Mouse (Mus musculus): ENCODE measurements around the gene Cpe. TPM values are rescaled to one million over a fixed set of nuclear protein-coding genes. Genes with fewer than 3 reads are reported as not detected.
A peak's percentile ranks its signal among the peaks of the same experiment; 100 is the strongest.

The Cpe gene
- polyA plus RNA-seq, 1 experiment from 2014 or later: 198 TPM

- H3K9me3 ChIP-seq (replicated peaks): 0 out of 2 replicates have a peak, but pooled peaks cover 3% of the 10 kb centered on the region
- H3K4me3 ChIP-seq: no peak overlapping the region
- no peak overlapping the region for H3K27ac ChIP-seq (ENCODE audit: poor library complexity, severe bottlenecking)
- H3K4me2 ChIP-seq: no peak overlapping the region
- 0 out of 2 replicates have a peak, but pooled peaks cover 6% of the 10 kb centered on the region for H3K4me1 ChIP-seq (replicated peaks)
- H3K27me3 ChIP-seq (replicated peaks): no peaks in the 10 kb centered on the region
- peaks cover 15% of the 10 kb centered on the region for H3K36me3 ChIP-seq
- ATAC-seq (ENCODE audit: insufficient number of reproducible peaks, low FRiP score): no peak
- WGBS: 79% methylated on average over 7 of the region's 7 CpGs
- H3K9ac ChIP-seq: no peak overlapping the region
Observed at GRCm38 (mm10) chr8:64712499-64712898, 19.6 kb upstream of the Cpe start.

- no peak overlapping the region for H3K4me3 ChIP-seq
- no peak for ATAC-seq (ENCODE audit: insufficient number of reproducible peaks, low FRiP score)
- H3K36me3 ChIP-seq: peaks cover 7% of the 10 kb centered on the region
- H3K9ac ChIP-seq: no peak overlapping the region
- 0 out of 2 replicates have a peak, but pooled peaks cover 3% of the 10 kb centered on the region for H3K9me3 ChIP-seq (replicated peaks)
- no peak overlapping the region for H3K4me2 ChIP-seq
- 29% methylated on average over 1 of the region's 1 CpGs for WGBS
- no peak overlapping the region for H3K27ac ChIP-seq (ENCODE audit: poor library complexity, severe bottlenecking)
- H3K27me3 ChIP-seq (replicated peaks): no peaks in the 10 kb centered on the region
- 0 out of 2 replicates have a peak, but pooled peaks cover 6% of the 10 kb centered on the region for H3K4me1 ChIP-seq (replicated peaks)
Observed at GRCm38 (mm10) chr8:64711544-64711943, 18.7 kb upstream of the Cpe start.

GRCm38 (mm10) chr8:64707481-64707880, 14.6 kb upstream of the Cpe start:
- H3K4me3 ChIP-seq: no peak overlapping the region
- no peak overlapping the region for H3K27ac ChIP-seq (ENCODE audit: poor library complexity, severe bottlenecking)
- no peak overlapping the region for H3K4me2 ChIP-seq
- no peak overlapping the region for H3K9ac ChIP-seq
- no peaks in the 10 kb centered on the region for H3K27me3 ChIP-seq (replicated peaks)
- no peak for ATAC-seq (ENCODE audit: insufficient number of reproducible peaks, low FRiP score)
- H3K36me3 ChIP-seq: no peaks in the 10 kb centered on the region
- H3K9me3 ChIP-seq (replicated peaks): no peaks in the 10 kb centered on the region
- 0 out of 2 replicates have a peak, but pooled peaks cover 6% of the 10 kb centered on the region for H3K4me1 ChIP-seq (replicated peaks)

GRCm38 (mm10) chr8:64703191-64703590, 10.3 kb upstream of the Cpe start:
- Histone ChIP-seq H3K4me3 (no peak overlapping the region), H3K27ac (ENCODE audit: poor library complexity, severe bottlenecking) (no peak overlapping the region), H3K9ac (no peak overlapping the region), H3K27me3 (replicated peaks) (no peaks in the 10 kb centered on the region), H3K4me1 (replicated peaks) (no peaks in the 10 kb centered on the region), H3K9me3 (replicated peaks) (no peaks in the 10 kb centered on the region), H3K4me2 (no peak overlapping the region), H3K36me3 (no peaks in the 10 kb centered on the region)
- 60% methylated on average over 1 of the region's 1 CpGs for WGBS
- no peak for ATAC-seq (ENCODE audit: insufficient number of reproducible peaks, low FRiP score)

DNA sequence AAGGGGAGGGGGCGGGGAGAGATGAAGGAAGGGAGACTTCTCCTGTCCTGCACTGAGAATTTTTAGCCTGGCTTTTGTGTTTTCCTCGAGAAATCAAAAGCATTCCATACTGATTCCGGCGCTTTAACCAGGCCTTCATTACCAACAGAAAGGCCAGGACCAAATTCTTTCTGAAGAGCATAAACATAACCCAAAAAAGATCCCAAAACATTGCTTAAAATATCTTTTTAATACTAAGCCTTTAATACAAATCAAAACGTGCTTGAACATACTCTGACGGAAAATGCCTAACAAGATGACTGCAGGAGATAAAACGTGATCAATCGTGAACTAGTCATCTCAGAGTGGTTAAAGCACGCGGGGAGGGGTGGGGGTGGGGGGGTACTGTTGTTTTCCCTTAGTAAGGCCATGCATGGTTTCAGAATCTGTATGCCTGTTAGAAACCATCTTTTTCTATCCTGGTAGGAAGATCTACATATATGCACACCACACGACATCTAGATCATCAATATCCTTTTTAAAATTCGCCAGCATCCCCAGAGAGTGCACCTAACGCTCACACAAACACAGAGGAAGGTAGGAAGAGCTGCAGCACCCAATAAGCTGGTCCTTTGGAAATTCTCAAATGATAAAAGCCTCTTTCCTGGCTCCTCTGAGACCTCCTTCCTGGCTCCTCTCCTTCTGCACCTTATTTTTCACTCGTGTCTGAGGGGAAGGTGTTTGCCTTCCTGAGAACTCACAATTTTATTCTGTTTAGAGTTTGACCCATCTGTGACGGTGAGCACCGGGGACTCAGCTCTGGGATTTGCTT, 1.1 kb downstream of the Cpe start:
- H3K4me3 ChIP-seq: peak overlapping the region; percentile 71
- 14% methylated on average over 16 of the region's 16 CpGs for WGBS
- ATAC-seq (ENCODE audit: insufficient number of reproducible peaks, low FRiP score): no peak

DNA sequence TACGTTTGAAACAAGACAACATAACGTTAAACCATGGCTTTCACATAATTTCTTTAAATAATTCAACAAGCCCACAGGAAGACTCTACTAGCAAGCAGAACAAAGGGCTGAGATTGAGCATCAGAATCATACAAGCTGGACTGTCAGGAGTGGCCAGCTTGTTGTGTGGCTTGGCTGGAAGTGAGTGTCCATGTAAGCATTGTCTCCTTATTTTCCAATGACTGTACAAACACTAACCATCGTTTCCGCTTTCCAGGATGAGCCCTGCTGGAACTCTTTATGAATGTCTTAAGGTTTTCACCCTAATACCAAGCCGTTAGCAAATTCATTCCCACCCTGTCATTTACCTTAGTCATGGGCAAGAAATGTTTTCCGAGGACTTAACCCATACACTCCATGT, 2.0 kb downstream of the Cpe start:
- Histone ChIP-seq H3K4me2 (0 out of 2 replicates have a peak overlapping the region, but pooled peaks have one; percentile 79), H3K9ac (no peak overlapping the region), H3K36me3 (no peaks in the 10 kb centered on the region), H3K27me3 (replicated peaks) (no peaks in the 10 kb centered on the region), H3K27ac (ENCODE audit: poor library complexity, severe bottlenecking) (no peak overlapping the region), H3K4me3 (no peak overlapping the region), H3K9me3 (replicated peaks) (no peaks in the 10 kb centered on the region), H3K4me1 (replicated peaks) (peaks cover 28% of the 10 kb centered on the region)
- 78% methylated on average over 6 of the region's 6 CpGs for WGBS
- ATAC-seq (ENCODE audit: insufficient number of reproducible peaks, low FRiP score): no peak

More for the DNA sequence above, 1.1 kb downstream of the Cpe start:
- no peaks in the 10 kb centered on the region for H3K9me3 ChIP-seq (replicated peaks)
- H3K4me1 ChIP-seq (replicated peaks): peaks cover 24% of the 10 kb centered on the region
- H3K4me2 ChIP-seq: peak overlapping the region; percentile 79
- H3K27ac ChIP-seq (ENCODE audit: poor library complexity, severe bottlenecking): no peak overlapping the region
- H3K27me3 ChIP-seq (replicated peaks): no peaks in the 10 kb centered on the region
- H3K36me3 ChIP-seq: no peaks in the 10 kb centered on the region
- H3K9ac ChIP-seq: peak overlapping the region; percentile 90

- Histone ChIP-seq H3K4me3 (no peak overlapping the region), H3K9ac (no peak overlapping the region), H3K9me3 (replicated peaks) (no peaks in the 10 kb centered on the region), H3K36me3 (no peaks in the 10 kb centered on the region), H3K4me2 (no peak overlapping the region), H3K27ac (ENCODE audit: poor library complexity, severe bottlenecking) (no peak overlapping the region), H3K27me3 (replicated peaks) (no peaks in the 10 kb centered on the region), H3K4me1 (replicated peaks) (peaks cover 30% of the 10 kb centered on the region)
- 75% methylated on average over 6 of the region's 6 CpGs for WGBS
- no peak for ATAC-seq (ENCODE audit: insufficient number of reproducible peaks, low FRiP score)
Observed at GRCm38 (mm10) chr8:64690306-64690705, 2.5 kb downstream of the Cpe start.

DNA sequence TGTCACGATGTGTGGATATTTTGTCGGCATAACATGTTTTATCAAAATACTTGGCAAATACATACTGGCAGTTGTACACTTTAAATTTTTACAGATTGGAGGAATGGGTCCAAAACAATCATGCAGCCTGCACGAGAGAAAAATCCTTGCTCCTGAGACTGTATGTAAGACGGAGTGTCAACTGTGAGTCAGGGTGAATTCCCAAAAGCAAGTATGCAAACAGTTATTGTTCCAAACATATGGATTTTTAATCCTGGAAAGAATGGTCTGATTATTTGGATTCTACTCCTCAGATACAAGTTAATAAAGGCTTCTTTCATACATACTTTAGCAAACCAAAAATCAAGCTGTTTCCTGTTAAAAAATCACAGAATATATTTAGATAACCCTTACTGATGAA, 4.1 kb downstream of the Cpe start:
- no peaks in the 10 kb centered on the region for H3K9me3 ChIP-seq (replicated peaks)
- H3K4me3 ChIP-seq: no peak overlapping the region
- peaks cover 30% of the 10 kb centered on the region for H3K4me1 ChIP-seq (replicated peaks)
- no peaks in the 10 kb centered on the region for H3K27me3 ChIP-seq (replicated peaks)
- H3K27ac ChIP-seq (ENCODE audit: poor library complexity, severe bottlenecking): no peak overlapping the region
- H3K36me3 ChIP-seq: no peaks in the 10 kb centered on the region
- WGBS: 69% methylated on average over 4 of the region's 4 CpGs
- ATAC-seq (ENCODE audit: insufficient number of reproducible peaks, low FRiP score): no peak
- no peak overlapping the region for H3K4me2 ChIP-seq
- no peak overlapping the region for H3K9ac ChIP-seq

GRCm38 (mm10) chr8:64688161-64688560, 4.7 kb downstream of the Cpe start:
- peaks cover 29% of the 10 kb centered on the region for H3K4me1 ChIP-seq (replicated peaks)
- 19% methylated on average over 3 of the region's 3 CpGs for WGBS
- no peak overlapping the region for H3K4me2 ChIP-seq
- H3K27ac ChIP-seq (ENCODE audit: poor library complexity, severe bottlenecking): 0 out of 2 replicates have a peak overlapping the region, but pooled peaks have one; percentile 27
- no peaks in the 10 kb centered on the region for H3K36me3 ChIP-seq
- no peaks in the 10 kb centered on the region for H3K9me3 ChIP-seq (replicated peaks)
- H3K27me3 ChIP-seq (replicated peaks): no peaks in the 10 kb centered on the region
- no peak for ATAC-seq (ENCODE audit: insufficient number of reproducible peaks, low FRiP score)
- no peak overlapping the region for H3K4me3 ChIP-seq
- no peak overlapping the region for H3K9ac ChIP-seq

DNA sequence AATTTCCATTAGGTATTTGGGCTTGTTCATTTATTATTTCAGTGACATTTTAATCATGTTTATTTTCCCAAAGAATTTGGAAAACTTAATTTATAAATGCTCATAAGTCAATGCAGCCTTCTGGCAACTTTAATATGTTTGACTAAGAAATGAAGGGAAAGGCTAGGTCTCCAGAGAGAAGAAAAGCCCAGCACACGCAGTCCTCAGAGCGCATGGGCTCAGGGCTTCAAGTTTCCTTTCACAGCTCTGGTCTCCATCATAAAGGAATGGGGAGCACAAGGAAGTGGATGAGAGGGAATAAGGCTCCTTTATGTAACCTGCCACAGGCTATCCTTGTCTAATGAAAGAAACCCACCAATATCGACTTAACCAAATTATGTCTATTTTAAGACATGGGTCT, 10.4 kb downstream of the Cpe start:
- Histone ChIP-seq H3K9ac (no peak overlapping the region), H3K4me2 (no peak overlapping the region), H3K27ac (ENCODE audit: poor library complexity, severe bottlenecking) (no peak overlapping the region), H3K4me3 (no peak overlapping the region), H3K4me1 (replicated peaks) (0 out of 2 replicates have a peak, but pooled peaks cover 6% of the 10 kb centered on the region), H3K9me3 (replicated peaks) (no peaks in the 10 kb centered on the region), H3K36me3 (no peaks in the 10 kb centered on the region), H3K27me3 (replicated peaks) (no peaks in the 10 kb centered on the region)
- WGBS: 81% methylated on average over 3 of the region's 3 CpGs
- ATAC-seq (ENCODE audit: insufficient number of reproducible peaks, low FRiP score): no peak

- ATAC-seq (ENCODE audit: insufficient number of reproducible peaks, low FRiP score): no peak
- no peak overlapping the region for H3K4me2 ChIP-seq
- no peaks in the 10 kb centered on the region for H3K9me3 ChIP-seq (replicated peaks)
- no peak overlapping the region for H3K9ac ChIP-seq
- H3K4me1 ChIP-seq (replicated peaks): peaks cover 13% of the 10 kb centered on the region
- no peaks in the 10 kb centered on the region for H3K36me3 ChIP-seq
- no peaks in the 10 kb centered on the region for H3K27me3 ChIP-seq (replicated peaks)
- H3K27ac ChIP-seq (ENCODE audit: poor library complexity, severe bottlenecking): no peak overlapping the region
- H3K4me3 ChIP-seq: no peak overlapping the region
- 68% methylated on average over 2 of the region's 2 CpGs for WGBS
Observed at GRCm38 (mm10) chr8:64676381-64676780, 16.5 kb downstream of the Cpe start.

All from heart, embryonic 12.5 days (tissue).